ENCODE assay signal across 8 mouse cellular contexts in genomic region chr17:64603534-64603933, GRCm38 (mm10). TPM values are rescaled to one million over a fixed set of nuclear protein-coding genes. Genes with fewer than 3 reads are reported as not detected.
DNase-seq lines count a peak whose midpoint lies in the region; ATAC-seq and TF ChIP-seq lines count a peak whose summit lies in the region.
"Had no signal": no experiment of that assay in that cellular context is flagged by ENCODE, and none has a peak within 500 bp of the region (broad histone marks: within the 10 kb centered on the region; RNA-seq: fewer than 3 reads in every experiment).

No protein-coding gene starts in this region.

- no peaks in the 10 kb centered on the region for H3K27me3 ChIP-seq in liver, adult 2 months (ENCODE audit: control insufficient read depth, insufficient read depth, low read length)
- no peaks in the 10 kb centered on the region for H3K27me3 ChIP-seq in forebrain, embryonic 14.5 days (replicated peaks; ENCODE audit: control insufficient read depth, insufficient read depth, low read length)
- no peaks in the 10 kb centered on the region for H3K27me3 ChIP-seq in limb, embryonic 13.5 days
- H3K27me3 ChIP-seq in neural tube, embryonic 15.5 days (replicated peaks) = no peaks in the 10 kb centered on the region

- DNase-seq in liver, adult 2 months (ENCODE audit: extremely low read depth, low read depth, low spot score) = peak; percentile 55
- DNase-seq in liver = no peak
- no peak for DNase-seq in forebrain, embryonic 14.5 days (ENCODE audit: low spot score)
- no peak for DNase-seq in layer of hippocampus, postnatal 14 days (ENCODE audit: low spot score in 2 of 2)
- no peak for DNase-seq in cerebellum, adult 11 months

- H3K9me3 ChIP-seq in forebrain, embryonic 14.5 days (replicated peaks; ENCODE audit: control insufficient read depth, low read length) = no peaks in the 10 kb centered on the region
- H3K9me3 ChIP-seq in limb, embryonic 13.5 days = no peaks in the 10 kb centered on the region
- H3K9me3 ChIP-seq in neural tube, embryonic 15.5 days (replicated peaks) = no peaks in the 10 kb centered on the region

- peaks cover 31% of the 10 kb centered on the region; the same call in 1 of the 2 replicates for H3K79me2 ChIP-seq in liver, adult 2 months (ENCODE audit: control insufficient read depth, insufficient read depth, low read length)

- peak overlapping the region; percentile 86 for H3K4me3 ChIP-seq in liver, adult 2 months (ENCODE audit: insufficient read depth, low read depth, low read length)
- H3K4me3 ChIP-seq in forebrain, embryonic 14.5 days (ENCODE audit: low read depth, low read length) = no peak overlapping the region
- peak overlapping the region; percentile 88 for H3K4me3 ChIP-seq in limb, embryonic 13.5 days
- peak overlapping the region; percentile 80 for H3K4me3 ChIP-seq in neural tube, embryonic 15.5 days (replicated peaks)

- peaks cover 16% of the 10 kb centered on the region for H3K36me3 ChIP-seq in liver, adult 2 months (ENCODE audit: control insufficient read depth, insufficient read depth, low read length)
- no peaks in the 10 kb centered on the region for H3K36me3 ChIP-seq in forebrain, embryonic 14.5 days (ENCODE audit: control insufficient read depth, insufficient read depth, low read length)
- H3K36me3 ChIP-seq in limb, embryonic 13.5 days = 0 out of 2 replicates have a peak, but pooled peaks cover 3% of the 10 kb centered on the region
- no peaks in the 10 kb centered on the region for H3K36me3 ChIP-seq in neural tube, embryonic 15.5 days

- ATAC-seq in forebrain, embryonic 14.5 days = no peak
- no peak for ATAC-seq in limb, embryonic 13.5 days (ENCODE audit: low FRiP score, low read depth)
- ATAC-seq in neural tube, embryonic 15.5 days (ENCODE audit: low FRiP score) = no peak
- ATAC-seq: activated CD4-positive, CD25-positive, alpha-beta regulatory T cell, adult 4 months had no signal

- WGBS in liver, adult 2 months = 13% methylated on average over 5 of the region's 5 CpGs
- WGBS in forebrain, embryonic 14.5 days = 85% methylated on average over 5 of the region's 5 CpGs
- 78% methylated on average over 5 of the region's 5 CpGs for WGBS in limb, embryonic 13.5 days
- 71% methylated on average over 5 of the region's 5 CpGs for WGBS in neural tube, embryonic 15.5 days

- H3K27ac ChIP-seq in liver, adult 2 months (replicated peaks; ENCODE audit: insufficient read depth, low read depth, low read length) = peak overlapping the region; percentile 89
- H3K27ac ChIP-seq in forebrain, embryonic 14.5 days (ENCODE audit: low read depth, low read length) = no peak overlapping the region
- H3K27ac ChIP-seq in limb, embryonic 13.5 days = no peak overlapping the region
- H3K27ac ChIP-seq in neural tube, embryonic 15.5 days (replicated peaks) = no peak overlapping the region

- peak overlapping the region; percentile 98 for H3K4me2 ChIP-seq in forebrain, embryonic 14.5 days (ENCODE audit: low read length)
- peak overlapping the region; percentile 95 for H3K4me2 ChIP-seq in limb, embryonic 13.5 days (replicated peaks)
- peak overlapping the region; percentile 95 for H3K4me2 ChIP-seq in neural tube, embryonic 15.5 days

- TF ChIP-seq POLR2A in liver, adult 2 months (IDR thresholded peaks at IDR 0.05; ENCODE audit: extremely low read depth, insufficient read depth, low read length) = no peak

- TF ChIP-seq CTCF in liver, adult 2 months (IDR thresholded peaks at IDR 0.05; ENCODE audit: low read depth, low read length) = no peak

- H3K4me1 ChIP-seq in liver, adult 2 months (ENCODE audit: control insufficient read depth, insufficient read depth, low read length) = peaks cover 34% of the 10 kb centered on the region
- H3K4me1 ChIP-seq in forebrain, embryonic 14.5 days (ENCODE audit: control insufficient read depth, insufficient read depth, low read length) = peaks cover 4% of the 10 kb centered on the region; the same call in 1 of the 2 replicates
- H3K4me1 ChIP-seq in limb, embryonic 13.5 days = peaks cover 49% of the 10 kb centered on the region
- peaks cover 44% of the 10 kb centered on the region for H3K4me1 ChIP-seq in neural tube, embryonic 15.5 days

- H3K9ac ChIP-seq in liver, adult 2 months (ENCODE audit: low read depth, low read length) = peak overlapping the region; percentile 99
- no peak overlapping the region for H3K9ac ChIP-seq in forebrain, embryonic 14.5 days (ENCODE audit: low read length)
- no peak overlapping the region for H3K9ac ChIP-seq in limb, embryonic 13.5 days
- 0 out of 2 replicates have a peak overlapping the region, but pooled peaks have one; percentile 5 for H3K9ac ChIP-seq in neural tube, embryonic 15.5 days (replicated peaks)

RNA-seq across cellular contexts. Expression of gene Man2a1, which starts 3.0 kb away (rescaled TPM):
- 93.6 and 109 TPM in 2 replicates for total RNA-seq in liver, adult 2 months (2014; rRNA removed)
- polyA plus RNA-seq in liver, adult 2 months (2012; rRNA removed) = 25.4 and 34.5 TPM in 2 replicates
- polyA plus RNA-seq in forebrain, embryonic 14.5 days (2014; fragmentation: Nextera tagmentation; extraction: Ambion mirVana) = 1.6 and 2.2 TPM in 2 replicates
- 10.5 and 10.7 TPM in 2 replicates for polyA plus RNA-seq in limb, embryonic 13.5 days (2015; fragmentation: Nextera tagmentation; extraction: Ambion mirVana)
- polyA plus RNA-seq in neural tube, embryonic 15.5 days (2015; fragmentation: Nextera tagmentation; extraction: Ambion mirVana) = 5.4 and 9.0 TPM in 2 replicates
- 10 to 100 TPM; 14.2 to 18.8 TPM for total RNA-seq in layer of hippocampus, postnatal 14 days (2021)

Comparison
In these comparisons a context has a peak if more than half of its experiments do, and no peak if none do; other contexts are left out.
1. H3K9ac ChIP-seq: peak in liver, adult 2 months (single experiment) and neural tube, embryonic 15.5 days (single experiment); none in forebrain, embryonic 14.5 days (single experiment) and limb, embryonic 13.5 days (single experiment).
2. Peak in every context shown above with its lines, with median percentiles within 50 percentile points of each other: H3K4me2 ChIP-seq.